Mouse (Mus musculus): Measurements from ENCODE around the gene Limch1.

DNA sequence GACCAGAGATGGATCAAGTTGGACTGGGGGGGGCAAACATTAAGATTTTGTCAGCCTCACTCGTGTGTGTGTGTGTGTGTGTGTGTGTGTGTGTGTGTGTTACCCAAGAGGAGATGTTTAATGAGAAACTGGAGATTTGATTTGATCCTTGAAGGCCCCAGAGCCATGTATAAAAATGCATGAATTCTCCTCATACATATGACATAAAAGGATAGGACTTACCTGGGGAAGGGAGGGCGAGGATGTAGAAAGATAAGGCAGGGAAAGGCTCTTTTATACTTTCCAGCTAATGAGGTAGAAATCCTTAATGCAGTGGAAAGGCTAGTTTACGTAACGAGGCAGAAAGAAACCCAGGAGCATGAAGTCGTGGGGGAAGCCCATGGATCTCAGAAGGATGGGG is 106.1 kb downstream of the Limch1 start:
- no peak for TF ChIP-seq CHD2 (IDR thresholded peaks at IDR 0.05; ENCODE audit: low read length)
- TF ChIP-seq MXI1 (IDR thresholded peaks at IDR 0.05; ENCODE audit: low read depth, low read length), result no peak
- TF ChIP-seq GABPA (IDR thresholded peaks at IDR 0.05; ENCODE audit: insufficient replicate concordance, low read depth, low read length), result no peak
- no peak for TF ChIP-seq POLR2A (IDR thresholded peaks at IDR 0.05; ENCODE audit: low read depth, low read length)
- no peak for TF ChIP-seq EP300 (IDR thresholded peaks at IDR 0.05; ENCODE audit: low read length)
- no peak for TF ChIP-seq MAX (IDR thresholded peaks at IDR 0.05; ENCODE audit: low read length)
- no peak for TF ChIP-seq CTCF (conservative IDR thresholded peaks at IDR 0.05 in 1 of 2, IDR thresholded peaks at IDR 0.05 in 1 of 2; ENCODE audit: low read depth in 2 of 2, low read length in 2 of 2)
- no peak for TF ChIP-seq UBTF (IDR thresholded peaks at IDR 0.05; ENCODE audit: low read depth, low read length)
- TF ChIP-seq MEF2A (IDR thresholded peaks at IDR 0.05; ENCODE audit: borderline replicate concordance, low read depth, low read length), result no peak
- no peak for TF ChIP-seq NELFE (IDR thresholded peaks at IDR 0.05; ENCODE audit: low read depth, low read length)
- TF ChIP-seq ZNF384 (IDR thresholded peaks at IDR 0.05; ENCODE audit: low read depth, low read length), result no peak
- TF ChIP-seq ZC3H11A (IDR thresholded peaks at IDR 0.05; ENCODE audit: low read depth, low read length), result no peak
- TF ChIP-seq MYC (IDR thresholded peaks at IDR 0.05; ENCODE audit: low read depth, low read length), result no peak
